Mouse (Mus musculus): ENCODE results near the gene Myo1d. TPM values are rescaled to one million over a fixed set of nuclear protein-coding genes. Genes with fewer than 3 reads are reported as not detected.

Gene Myo1d
- 1 to 10 TPM; 2.7 to 5.3 TPM for total RNA-seq (2021)
- long read RNA-seq, experiment 1, full-length matches to known transcripts, result 2 of 3 reads
- long read RNA-seq, experiment 1, partial matches to known transcripts, result 1 of 3 reads
- long read RNA-seq, experiment 1, other reads (novel, unspliced or antisense), result 0 of 3 reads
- long read RNA-seq, experiment 2, full-length matches to known transcripts, result 2 of 3 reads
- long read RNA-seq, experiment 2, partial matches to known transcripts, result 0 of 3 reads
- long read RNA-seq, experiment 2, other reads (novel, unspliced or antisense), result 1 of 3 reads

- intact Hi-C loops (cut with DNase I), result loop anchor here (1.0 to 5.0 kb wide), 2 partner anchors 38 to 83 kb away; no protein-coding TSS in a partner anchor
- peak; percentile 93 for DNase-seq
- peak within 1 kb of the TSS; percentile 78 for H3K4me3 ChIP-seq
Measured at GRCm38 (mm10) chr11:80779527-80780344, at the start of gene Myo1d. TSS of gene Myo1d (minus strand) at chr11:80780025.

GRCm38 (mm10) chr11:80821794-80822193 is 42.0 kb upstream of the Myo1d start:
- H3K4me3 ChIP-seq, result peak overlapping the region; percentile 50
- no peak for DNase-seq
- 0 out of 2 replicates have a peak, but pooled peaks have one; percentile 19 for TF ChIP-seq CTCF (IDR thresholded peaks at IDR 0.05)
- H3K27ac ChIP-seq, result peak overlapping the region; percentile 68
- intact Hi-C loops (cut with DNase I), result no loop called here

More at GRCm38 (mm10) chr11:80779527-80780344, at the start of gene Myo1d:
- TF ChIP-seq CTCF (IDR thresholded peaks at IDR 0.05), result peak; percentile 85
- peak within 1 kb of the TSS; percentile 88 for H3K27ac ChIP-seq

DNA sequence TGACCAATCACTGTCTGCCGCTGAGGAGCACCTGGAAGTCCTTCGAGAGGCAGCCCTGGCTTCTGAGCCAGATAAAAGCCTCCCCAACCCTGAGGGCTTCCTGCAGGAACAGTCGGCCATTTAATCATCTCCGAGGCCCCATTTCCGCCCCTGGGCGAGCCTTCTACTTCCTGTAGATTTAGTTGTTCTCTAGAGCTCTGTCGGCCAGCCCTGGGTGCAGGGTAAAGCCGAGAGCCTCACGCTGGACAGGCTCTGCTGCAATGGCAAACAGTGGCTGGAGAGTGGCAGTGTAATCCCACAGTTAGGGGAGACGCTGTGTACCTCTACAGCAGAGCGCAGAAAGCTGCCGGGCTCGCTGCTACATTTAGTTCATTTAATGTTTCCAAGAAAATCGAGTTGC is 41.5 kb upstream of the Myo1d start:
- H3K27ac ChIP-seq, result peak overlapping the region; percentile 68
- peak; percentile 20 for DNase-seq
- peak; percentile 35 for TF ChIP-seq CTCF (IDR thresholded peaks at IDR 0.05)
- intact Hi-C loops (cut with DNase I), result no loop called here
- peak overlapping the region; percentile 50 for H3K4me3 ChIP-seq

DNA sequence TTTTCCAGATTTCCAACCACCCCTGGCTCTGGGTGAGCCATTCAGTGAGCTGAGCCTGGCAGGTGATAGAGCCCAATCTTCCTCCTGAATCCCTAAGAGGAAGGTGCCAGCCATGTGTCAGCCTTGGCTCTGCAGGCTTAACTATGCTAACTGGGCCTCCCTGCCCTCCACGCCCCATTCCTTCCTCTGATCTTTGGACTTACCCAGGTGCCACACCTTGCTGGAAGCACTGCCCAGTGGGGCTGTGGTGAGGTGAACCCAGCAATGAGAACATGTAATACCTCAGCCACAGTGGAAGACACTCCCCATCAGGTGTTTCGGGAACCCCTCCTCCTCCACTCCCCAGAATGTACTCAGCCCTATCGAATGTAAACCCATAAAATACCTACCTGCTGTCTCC is 40.3 kb upstream of the Myo1d start:
- intact Hi-C loops (cut with DNase I), result no loop called here
- no peak for DNase-seq
- Histone ChIP-seq H3K4me3 (no peak overlapping the region), H3K27ac (no peak overlapping the region)
- TF ChIP-seq CTCF (IDR thresholded peaks at IDR 0.05), result no peak

DNA sequence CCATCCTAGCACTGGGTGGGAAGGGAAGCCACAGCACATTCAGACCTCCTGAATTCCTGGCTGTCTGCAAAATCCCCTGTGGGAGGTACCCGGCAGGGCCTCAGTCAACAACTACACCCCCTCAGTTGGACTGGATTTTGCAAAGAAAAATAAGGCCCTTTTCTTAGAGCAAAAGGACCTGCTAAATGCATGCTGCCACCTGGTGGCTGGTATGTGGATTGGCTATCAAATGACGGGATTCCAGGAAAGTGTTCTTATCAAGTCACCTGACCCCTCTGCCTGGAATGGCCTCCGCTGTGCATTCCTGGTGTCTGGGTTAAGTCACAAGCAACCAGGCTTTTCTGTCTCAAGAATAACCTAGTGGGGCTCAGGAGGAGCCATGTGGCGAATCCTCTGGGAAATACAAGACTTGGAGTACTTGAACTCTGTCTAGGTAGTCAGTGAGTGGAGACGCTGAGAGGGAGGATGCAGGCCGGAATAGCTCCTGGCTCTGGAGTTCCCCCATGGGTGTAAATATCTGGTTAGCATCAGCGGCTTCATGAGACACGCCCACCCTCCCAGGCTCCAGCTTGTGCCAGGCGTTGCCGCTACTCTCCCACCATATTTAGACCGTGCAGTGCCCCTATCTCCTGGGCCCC is 38.4 kb upstream of the Myo1d start:
- peak; percentile 61 for DNase-seq
- intact Hi-C loops (cut with DNase I), result loop anchor here (5.0 to 10.0 kb wide), 2 partner anchors 36 to 123 kb away; partner anchors contain the start of gene Myo1d
- H3K4me3 ChIP-seq, result no peak overlapping the region
- peak; percentile 82 for TF ChIP-seq CTCF (IDR thresholded peaks at IDR 0.05)
- H3K27ac ChIP-seq, result peak overlapping the region; percentile 40; the same call in 1 of the 2 replicates

GRCm38 (mm10) chr11:80815354-80815753 is 35.5 kb upstream of the Myo1d start:
- intact Hi-C loops (cut with DNase I), result loop anchor here (5.0 to 10.0 kb wide), 2 partner anchors 33 to 121 kb away; partner anchors contain the start of gene Myo1d
- H3K4me3 ChIP-seq, result no peak overlapping the region
- no peak for TF ChIP-seq CTCF (IDR thresholded peaks at IDR 0.05)
- no peak for DNase-seq
- no peak overlapping the region for H3K27ac ChIP-seq

- DNase-seq, result no peak
- Histone ChIP-seq H3K4me3 (peak overlapping the region; percentile 80), H3K27ac (no peak overlapping the region)
- no peak for TF ChIP-seq CTCF (IDR thresholded peaks at IDR 0.05)
- intact Hi-C loops (cut with DNase I), result loop anchor here (10.0 kb wide), 1 partner anchor 116 kb away; no protein-coding TSS in a partner anchor
Measured at GRCm38 (mm10) chr11:80811156-80811555, 31.3 kb upstream of the Myo1d start.

DNA sequence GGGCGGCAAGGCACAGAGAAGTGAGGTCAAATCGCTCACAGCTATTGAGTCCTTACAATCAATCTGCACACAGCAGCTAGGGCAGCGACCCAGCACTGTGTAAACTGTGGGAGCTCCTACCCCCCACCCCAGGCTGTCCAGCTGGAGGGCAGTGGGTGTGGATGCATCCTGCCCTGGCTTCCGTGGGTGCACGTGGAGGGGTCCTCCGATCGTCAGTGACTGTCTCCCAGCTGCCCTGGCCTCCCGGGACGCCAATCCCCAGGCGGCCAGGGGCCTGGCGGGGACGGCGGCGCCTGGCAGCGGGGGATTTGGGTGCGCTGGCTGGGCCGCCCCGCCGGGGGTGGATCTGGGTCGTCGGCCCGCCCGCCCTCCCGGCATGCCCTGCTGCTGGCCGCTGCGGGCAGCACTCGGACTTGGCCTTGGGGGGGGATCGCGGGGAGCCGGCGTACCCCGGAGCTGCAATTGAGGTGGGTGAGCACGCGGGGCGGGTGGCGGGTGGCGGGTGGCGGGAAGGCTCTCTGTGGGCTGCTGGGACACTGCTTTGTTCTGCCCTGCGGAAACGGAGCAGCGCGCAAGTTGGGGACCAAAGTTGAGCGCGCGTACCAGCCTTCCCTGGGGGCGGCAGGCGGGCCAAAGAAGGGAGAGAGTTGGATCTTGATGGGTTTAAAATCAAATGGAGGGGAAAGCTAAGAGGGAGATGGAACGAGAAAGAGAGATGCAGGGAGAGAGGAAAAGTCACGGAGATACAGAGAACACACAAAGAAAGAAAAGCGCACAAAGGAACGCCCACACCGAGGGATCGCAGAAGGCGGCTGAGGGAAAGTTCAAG is 30.4 kb upstream of the Myo1d start, which contains the start of gene Tmem98:
Gene Tmem98, plus strand, starts transcription at position 183 of the 829 bp plus-strand sequence.
- intact Hi-C loops (cut with DNase I), result loop anchor here (10.0 kb wide), 1 partner anchor 115 kb away; no protein-coding TSS in a partner anchor
- Histone ChIP-seq H3K4me3 (peak within 1 kb of the TSS; percentile 80), H3K27ac (peak within 1 kb of the TSS; percentile 70)
- peak; percentile 42 for DNase-seq
- TF ChIP-seq CTCF (IDR thresholded peaks at IDR 0.05), result no peak

DNA sequence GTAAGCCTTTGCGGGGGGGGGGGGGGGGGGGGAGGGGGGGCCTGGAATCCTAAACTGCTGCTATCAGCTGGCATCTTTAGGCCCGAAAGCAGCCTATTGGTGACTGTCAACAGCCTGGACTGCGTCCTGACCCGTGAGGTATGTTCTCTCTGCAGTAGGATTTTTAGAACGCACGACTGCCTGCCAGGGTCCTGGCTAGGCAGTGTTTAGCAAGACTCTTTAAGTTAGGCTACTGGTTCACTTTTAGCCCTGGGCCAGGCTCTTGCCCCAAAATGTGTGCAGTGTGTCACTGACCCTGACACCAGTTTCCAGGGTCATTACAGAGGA is 29.8 kb upstream of the Myo1d start:
- Histone ChIP-seq H3K4me3 (peak overlapping the region; percentile 80), H3K27ac (peak overlapping the region; percentile 70; the same call in 1 of the 2 replicates)
- intact Hi-C loops (cut with DNase I), result no loop called here
- no peak for TF ChIP-seq CTCF (IDR thresholded peaks at IDR 0.05)
- DNase-seq, result no peak

- no peak for DNase-seq
- Histone ChIP-seq H3K4me3 (no peak overlapping the region), H3K27ac (no peak overlapping the region)
- intact Hi-C loops (cut with DNase I), result no loop called here
- TF ChIP-seq CTCF (IDR thresholded peaks at IDR 0.05), result peak; percentile 3; the same call in 1 of the 2 replicates
Measured at GRCm38 (mm10) chr11:80808551-80809070, 28.8 kb upstream of the Myo1d start.

DNA sequence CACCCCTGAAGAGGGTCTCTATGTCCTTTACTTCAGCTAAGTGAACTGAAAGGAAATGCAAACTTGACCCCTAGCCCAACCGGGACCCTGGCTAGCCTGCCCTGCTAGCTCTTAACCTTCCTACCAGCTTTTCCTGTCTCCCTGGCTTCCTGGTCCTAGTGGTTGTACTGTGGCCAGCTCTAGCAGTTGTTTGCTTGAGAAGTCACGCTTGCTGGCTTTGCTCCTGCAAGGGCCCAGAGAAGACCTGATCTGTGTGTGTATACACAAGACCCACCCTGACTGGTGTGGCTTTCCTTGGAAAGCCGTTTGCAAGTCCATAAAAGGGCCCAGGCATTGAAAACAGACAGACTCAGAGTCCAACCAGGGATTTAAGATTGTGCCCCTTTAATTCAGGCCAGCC is 22.9 kb upstream of the Myo1d start:
- intact Hi-C loops (cut with DNase I), result no loop called here
- Histone ChIP-seq H3K4me3 (no peak overlapping the region), H3K27ac (peak overlapping the region; percentile 67)
- TF ChIP-seq CTCF (IDR thresholded peaks at IDR 0.05), result no peak
- peak; percentile 51 for DNase-seq
